Comparison of ENCODE assay signal across 18 mouse cellular contexts in the genomic region with DNA sequence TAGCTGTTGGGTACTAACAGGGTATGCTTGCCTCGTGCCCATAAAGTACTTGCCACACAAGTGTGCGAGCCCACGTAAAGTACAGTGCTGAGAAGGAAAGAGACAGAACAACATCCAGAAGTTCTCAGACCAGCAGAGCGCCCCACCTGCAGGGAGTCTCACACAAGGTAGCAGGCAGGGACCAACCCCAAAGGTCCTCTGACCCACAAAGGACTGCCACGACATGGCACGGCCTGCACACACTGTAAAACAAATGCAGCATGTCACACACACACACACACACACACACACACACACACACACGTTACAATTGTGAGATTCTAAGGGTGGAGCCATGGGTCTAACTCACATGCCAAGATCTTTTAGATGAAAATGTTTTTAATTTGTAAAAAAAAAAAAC.
DNase-seq lines count a peak whose midpoint lies in the region; ATAC-seq and TF ChIP-seq lines count a peak whose summit lies in the region.
"Had no signal": no experiment of that assay in that cellular context is flagged by ENCODE, and none has a peak within 500 bp of the region (broad histone marks: within the 10 kb centered on the region; RNA-seq: fewer than 3 reads in every experiment).

No protein-coding gene starts in this region.

- no peak for TF ChIP-seq CTCF in intestine, postnatal 0 days (IDR thresholded peaks at IDR 0.05; ENCODE audit: low read depth)

- peak overlapping the region; percentile 22; the same call in 1 of the 2 replicates for H3K4me2 ChIP-seq in intestine, embryonic 14.5 days (ENCODE audit: low read length)
- peak overlapping the region; percentile 37 for H3K4me2 ChIP-seq in intestine, postnatal 0 days (replicated peaks; ENCODE audit: low read depth)
- H3K4me2 ChIP-seq: hindbrain, embryonic 14.5 days; liver, embryonic 12.5 days; midbrain, embryonic 15.5 days had no signal

- ATAC-seq in intestine, embryonic 14.5 days (replicated peaks; ENCODE audit: low FRiP score, low TSS enrichment, low read depth): no peak; the same call in 1 of the 2 replicates
- peak; percentile 16 for ATAC-seq in intestine, postnatal 0 days
- ATAC-seq: forebrain, embryonic 14.5 days; liver, embryonic 12.5 days; midbrain, embryonic 15.5 days had no signal

- peak; percentile 25 for DNase-seq in kidney, adult 18-20 months
- no peak for DNase-seq in kidney, adult 8-10 months
- no peak for DNase-seq in intestine, embryonic 14.5 days (ENCODE audit: low spot score)
- DNase-seq in kidney, postnatal 25 days: peak; percentile 6 to 43
- no peak for DNase-seq in B cell, adult 2 months
- DNase-seq in layer of hippocampus, postnatal 25 days (ENCODE audit: extremely low spot score in 1 of 2, low spot score in 1 of 2): no peak
- DNase-seq in ovary, postnatal 14 days (ENCODE audit: low spot score): no peak
- DNase-seq: adrenal gland, postnatal 36 days; cerebellum, adult 2 months; left cerebral cortex, postnatal 4 days; spleen, adult 18-20 months; thymus, postnatal 25 days had no signal

- 75% methylated on average over 7 of the region's 7 CpGs for WGBS in intestine, embryonic 14.5 days
- WGBS in intestine, postnatal 0 days: 39% methylated on average over 7 of the region's 7 CpGs

- H3K9ac ChIP-seq in intestine, embryonic 14.5 days (ENCODE audit: low read length): no peak overlapping the region
- no peak overlapping the region for H3K9ac ChIP-seq in intestine, postnatal 0 days (ENCODE audit: low read depth, low read length)
- H3K9ac ChIP-seq: hindbrain, embryonic 14.5 days; liver, embryonic 12.5 days; midbrain, embryonic 15.5 days had no signal

- no peak overlapping the region for H3K4me3 ChIP-seq in intestine, embryonic 14.5 days (ENCODE audit: low read depth, low read length)
- no peak overlapping the region for H3K4me3 ChIP-seq in intestine, postnatal 0 days (ENCODE audit: low read depth, low read length)
- H3K4me3 ChIP-seq: erythroblast, embryonic 14.5 days; liver, embryonic 12.5 days; midbrain, embryonic 15.5 days had no signal

- H3K27ac ChIP-seq in intestine, embryonic 14.5 days (ENCODE audit: low read depth): peak overlapping the region; percentile 75
- peak overlapping the region; percentile 91 for H3K27ac ChIP-seq in intestine, postnatal 0 days (ENCODE audit: low read depth, low read length)
- H3K27ac ChIP-seq: hindbrain, embryonic 14.5 days; liver, embryonic 12.5 days; midbrain, embryonic 15.5 days had no signal

- 0 out of 2 replicates have a peak, but pooled peaks cover 3% of the 10 kb centered on the region for H3K36me3 ChIP-seq in intestine, embryonic 14.5 days (ENCODE audit: control insufficient read depth, insufficient read depth, low read length)
- H3K36me3 ChIP-seq in intestine, postnatal 0 days (ENCODE audit: control insufficient read depth, insufficient read depth): no peaks in the 10 kb centered on the region
- H3K36me3 ChIP-seq: midbrain, embryonic 15.5 days had no signal

- H3K27me3 ChIP-seq in intestine, embryonic 14.5 days (replicated peaks; ENCODE audit: control insufficient read depth, insufficient read depth, low read length): no peaks in the 10 kb centered on the region
- H3K27me3 ChIP-seq in intestine, postnatal 0 days (replicated peaks; ENCODE audit: control insufficient read depth, insufficient read depth, low read length): no peaks in the 10 kb centered on the region
- H3K27me3 ChIP-seq: liver, embryonic 12.5 days; midbrain, embryonic 15.5 days had no signal

- no peaks in the 10 kb centered on the region for H3K9me3 ChIP-seq in intestine, embryonic 14.5 days (ENCODE audit: control insufficient read depth, low read length)
- H3K9me3 ChIP-seq in intestine, postnatal 0 days (ENCODE audit: control insufficient read depth): no peaks in the 10 kb centered on the region
- H3K9me3 ChIP-seq: liver, embryonic 12.5 days; midbrain, embryonic 15.5 days had no signal

- no peaks in the 10 kb centered on the region; the same call in 1 of the 2 replicates for H3K4me1 ChIP-seq in intestine, embryonic 14.5 days (replicated peaks; ENCODE audit: control insufficient read depth, insufficient read depth, low read length)
- peaks cover 13% of the 10 kb centered on the region; the same call in 1 of the 2 replicates for H3K4me1 ChIP-seq in intestine, postnatal 0 days (replicated peaks; ENCODE audit: control insufficient read depth, insufficient read depth, low read length)

Comparison
In these comparisons a context has a peak if more than half of its experiments do, and no peak if none do; other contexts are left out.
1. DNase-seq: peak in kidney, adult 18-20 months (single experiment) and kidney, postnatal 25 days (2 of 2); none in kidney, adult 8-10 months (0 of 2), intestine, embryonic 14.5 days (single experiment), B cell, adult 2 months (0 of 2), layer of hippocampus, postnatal 25 days (0 of 2) and ovary, postnatal 14 days (single experiment).